Mouse (Mus musculus) small intestine, adult 2 months (tissue): ENCODE results near the gene Glb1l.

Experiments
- CTCF ChIP-seq: fragments of 200-500 bp; IDR thresholded peaks from 2 replicates; pipeline ENCODE4 v1.5.1; 2012; ENCODE audit warnings: low read depth, mild to moderate bottlenecking, control low read depth, inconsistent platforms, low read length, moderate library complexity, mixed read lengths; ENCODE audit not compliant: insufficient replicate concordance, insufficient read length; ENCODE audit errors: extremely low read depth
- POLR2A ChIP-seq: fragments of 200-500 bp; IDR thresholded peaks from 2 replicates; pipeline ENCODE4 v1.6.1; 2012; ENCODE audit warnings: low read depth, mild to moderate bottlenecking, control low read depth, inconsistent platforms, low read length, moderate library complexity

- TF ChIP-seq POLR2A, result no peak
- TF ChIP-seq CTCF, result no peak
Observed at GRCm38 (mm10) chr1:75160256-75160617, 50.4 kb downstream of the Glb1l start.
